Mouse (Mus musculus) kidney, adult 8-10 months (tissue): Measurements from ENCODE around the gene Atp2c2.
A peak's percentile ranks its signal among the peaks of the same experiment; 100 is the strongest.

Experiments used
- DNase-seq, 2 experiments: peaks; one replicate each; pipeline ENCODE4 v3.0.0; 2022

The Atp2c2 gene

DNA sequence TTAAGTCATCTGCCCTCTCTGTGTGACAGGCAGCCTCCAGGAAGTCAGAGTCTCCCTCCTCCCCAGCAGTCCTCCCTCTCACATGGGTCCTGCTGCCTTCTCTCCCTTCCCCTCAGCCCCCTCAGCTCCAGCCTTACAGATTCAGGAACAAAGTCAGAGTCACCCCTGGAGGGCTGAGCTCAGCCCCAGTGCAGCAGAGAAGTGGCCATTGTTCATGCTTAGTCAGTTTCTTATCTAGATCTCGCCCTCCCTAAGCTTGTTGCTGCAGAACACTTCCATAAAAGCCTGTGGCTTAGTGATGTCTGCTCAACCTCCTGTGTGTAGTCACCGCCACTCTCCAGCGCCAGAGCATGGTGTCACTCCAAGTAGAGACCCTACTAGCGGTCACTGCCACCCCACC lies 44.8 kb downstream of the Atp2c2 start:
- DNase-seq, result no peak

DNA sequence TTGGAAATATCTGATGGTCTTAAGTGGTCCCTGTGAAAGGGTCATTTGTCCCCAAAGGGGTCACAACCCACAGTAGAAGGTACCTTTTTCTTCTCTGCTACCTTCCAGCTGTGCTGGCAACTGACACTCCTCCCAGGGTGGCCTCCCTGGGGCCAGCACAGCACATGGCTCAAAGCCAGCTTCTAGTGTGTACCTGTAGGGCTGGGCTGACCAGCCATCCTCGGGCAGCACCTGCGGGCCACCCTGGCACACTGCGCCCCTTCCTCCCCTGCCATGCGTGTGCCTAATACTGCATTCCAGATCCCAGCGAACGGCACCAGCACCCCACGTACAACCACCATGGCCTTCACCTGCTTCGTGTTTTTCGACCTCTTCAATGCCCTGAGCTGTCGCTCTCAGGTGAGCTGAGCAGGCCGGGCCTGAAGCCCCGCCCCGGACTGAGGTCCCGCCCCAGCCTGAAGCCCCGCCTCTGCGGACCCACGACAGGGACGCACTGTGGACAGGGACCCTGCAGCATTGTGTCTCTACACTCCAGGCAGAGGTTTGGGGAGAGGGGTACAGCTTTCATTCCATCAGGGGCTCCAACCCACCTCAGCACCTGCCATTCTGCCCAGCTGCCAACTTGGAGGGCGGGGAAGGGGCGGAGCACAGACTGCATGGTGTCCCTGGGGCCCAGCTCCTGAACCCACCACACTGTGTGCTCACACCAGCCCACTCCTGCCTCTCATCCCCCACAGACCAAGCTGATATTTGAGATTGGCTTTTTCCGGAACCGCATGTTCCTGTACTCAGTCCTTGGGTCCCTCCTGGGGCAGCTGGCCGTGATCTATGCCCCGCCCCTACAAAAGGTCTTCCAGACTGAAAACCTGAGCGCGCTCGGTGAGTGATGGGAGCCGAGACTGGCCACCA lies 55.7 kb downstream of the Atp2c2 start:
- DNase-seq, result peak in 1 of 2 experiments; percentile 41

DNA sequence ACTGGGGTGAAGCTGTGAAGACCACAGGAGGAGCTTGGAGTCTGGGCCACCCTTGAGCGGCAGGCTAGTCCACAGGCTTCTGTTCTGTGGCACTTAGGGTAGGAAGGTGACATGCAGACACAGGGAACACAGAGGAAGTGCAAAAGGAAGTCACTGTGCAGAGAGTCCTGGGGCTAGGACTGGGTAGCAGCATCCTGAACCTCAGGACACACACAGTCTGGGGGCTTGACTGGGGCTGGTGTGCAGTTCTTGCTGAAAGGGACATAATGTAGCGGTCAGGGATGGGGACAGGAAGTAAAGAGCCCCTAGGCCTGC lies 56.3 kb downstream of the Atp2c2 start:
- no peak for DNase-seq

DNA sequence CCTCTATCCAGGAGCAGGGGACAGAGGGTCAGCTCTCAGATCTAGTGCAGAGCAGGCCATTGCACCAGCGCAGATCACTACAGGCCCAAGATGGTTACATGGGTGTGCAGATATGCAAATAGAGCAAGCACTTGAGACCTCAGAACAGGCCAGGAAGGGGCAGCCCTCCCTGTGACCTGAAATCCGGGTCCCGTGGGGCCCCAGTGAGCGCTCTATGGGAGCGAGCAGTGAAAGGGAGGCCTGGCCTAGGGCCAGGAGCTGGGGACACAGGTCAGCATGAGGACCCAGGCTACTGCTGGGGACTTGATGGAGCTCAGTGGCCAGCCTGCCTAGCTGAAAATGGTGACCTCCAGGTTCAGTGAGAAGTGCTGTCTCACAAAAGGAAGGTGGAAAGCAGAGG lies 56.7 kb downstream of the Atp2c2 start:
- DNase-seq, result no peak

DNA sequence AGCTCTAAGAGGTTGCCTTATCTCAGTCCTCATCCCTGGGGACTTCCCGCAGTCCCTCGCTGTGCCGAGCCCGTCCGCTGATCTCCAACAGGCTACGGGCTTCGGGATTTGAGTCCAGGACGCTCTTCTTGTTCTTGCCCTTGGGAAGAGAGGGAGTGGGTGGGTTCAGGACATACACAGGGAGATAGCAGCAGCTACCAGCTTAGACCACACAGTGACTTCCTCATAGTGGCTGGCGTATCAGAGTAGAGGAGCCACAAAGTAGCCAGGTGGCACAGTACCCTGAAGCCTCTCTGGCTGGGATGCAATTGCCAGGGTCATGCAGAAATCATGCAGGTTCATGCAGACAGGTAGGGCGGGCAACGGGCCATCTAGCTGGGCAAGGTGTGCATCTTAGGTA lies 61.9 kb downstream of the Atp2c2 start:
- no peak for DNase-seq

DNA sequence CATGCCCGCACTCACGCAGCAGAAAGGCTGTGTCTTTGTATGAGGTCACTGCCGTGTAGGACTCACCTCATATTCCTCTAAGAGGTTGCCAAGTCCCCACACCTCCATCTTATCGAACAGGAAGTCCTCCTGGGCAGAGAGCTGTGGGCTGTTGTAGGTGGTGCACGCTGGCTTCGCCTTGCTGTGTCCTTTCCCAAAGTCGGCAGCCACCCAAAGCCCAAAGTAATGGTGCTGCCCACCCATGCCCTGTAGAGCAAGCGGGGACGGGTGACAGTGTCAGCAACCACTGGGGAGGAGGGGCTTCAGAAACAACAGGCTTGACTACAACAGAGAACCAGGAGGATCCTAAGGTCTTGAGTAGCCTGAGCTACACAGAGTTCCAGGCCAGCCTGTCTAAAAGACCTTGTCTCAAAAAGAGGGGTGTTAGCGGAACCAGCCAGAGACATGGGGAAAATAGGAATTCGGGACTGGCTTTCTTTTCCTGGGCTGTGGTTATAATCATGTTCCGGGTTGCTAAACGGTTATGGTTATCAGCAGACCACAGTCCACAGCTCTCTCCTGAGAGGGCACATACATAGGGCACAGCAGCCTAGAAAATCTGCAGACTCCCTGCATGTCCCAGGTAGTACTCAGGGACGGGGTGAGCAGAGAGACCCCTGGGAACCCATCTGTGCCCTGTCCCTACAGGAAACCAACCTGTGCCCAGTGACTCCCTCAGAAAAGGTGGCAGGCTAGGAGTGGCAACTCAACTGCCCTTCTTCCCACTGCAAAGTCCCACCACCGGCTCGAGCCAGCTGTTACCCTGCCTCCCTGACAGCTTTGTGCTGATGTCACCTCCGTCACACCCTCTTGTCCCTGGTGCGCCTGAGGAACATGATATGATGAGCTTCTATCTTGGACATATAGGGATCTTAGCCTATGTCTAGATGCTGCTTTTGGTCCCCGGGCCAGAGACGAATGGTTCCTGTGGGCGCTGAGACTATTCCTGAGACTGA lies 62.7 kb downstream of the Atp2c2 start:
- DNase-seq, result no peak

DNA sequence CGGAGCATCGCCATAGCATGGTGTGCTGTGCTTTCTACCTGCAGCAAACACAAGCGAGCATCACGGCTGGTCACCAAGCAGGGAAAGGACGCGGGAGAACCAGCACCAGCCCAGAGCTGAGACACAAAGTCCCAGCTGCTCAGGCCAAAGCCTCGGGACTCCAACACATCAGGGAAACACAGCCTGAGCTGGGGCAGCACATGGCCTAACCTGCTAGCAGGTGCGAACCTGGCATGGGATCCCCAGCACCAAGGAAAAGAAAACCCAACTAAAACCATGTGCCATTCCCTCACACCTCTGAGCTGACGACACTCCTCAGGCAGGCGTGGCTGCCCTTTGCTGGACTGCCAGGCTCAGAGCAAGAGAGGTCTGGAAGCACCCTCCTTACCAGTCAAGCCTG lies 65.5 kb downstream of the Atp2c2 start:
- no peak for DNase-seq

DNA sequence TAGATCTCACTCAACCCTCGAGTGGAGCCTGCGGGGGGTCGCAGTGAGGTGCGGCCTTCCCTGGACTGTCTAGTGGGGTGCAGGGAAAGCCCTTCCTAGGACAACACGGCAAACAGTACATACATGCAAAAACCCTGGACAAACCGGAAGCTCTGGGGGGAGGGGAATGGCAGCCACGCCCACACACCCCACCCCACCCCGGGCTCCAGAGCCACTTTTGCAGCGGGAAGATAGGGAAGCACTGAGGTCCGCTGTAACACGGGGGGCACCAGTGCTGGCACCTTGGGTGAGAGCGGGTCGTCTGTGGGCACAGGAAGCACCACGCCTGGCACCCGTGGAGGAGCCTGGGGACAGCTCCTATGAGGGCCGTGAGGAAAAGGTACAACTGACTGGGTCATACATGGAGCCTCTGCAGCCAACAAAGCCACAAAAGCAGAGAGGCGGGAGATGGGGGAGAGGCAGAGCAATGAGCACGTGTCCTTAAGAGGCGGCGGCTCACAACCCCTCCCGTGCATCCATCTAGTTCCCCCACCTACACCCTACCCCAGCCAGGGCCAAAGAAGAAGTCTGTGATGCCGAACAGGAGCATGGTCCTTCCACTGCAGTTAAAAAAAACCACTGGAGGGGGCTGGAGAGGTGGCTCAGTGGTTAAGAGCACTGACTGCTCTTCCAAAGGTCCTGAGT lies 66.1 kb downstream of the Atp2c2 start:
- DNase-seq, result no peak

DNA sequence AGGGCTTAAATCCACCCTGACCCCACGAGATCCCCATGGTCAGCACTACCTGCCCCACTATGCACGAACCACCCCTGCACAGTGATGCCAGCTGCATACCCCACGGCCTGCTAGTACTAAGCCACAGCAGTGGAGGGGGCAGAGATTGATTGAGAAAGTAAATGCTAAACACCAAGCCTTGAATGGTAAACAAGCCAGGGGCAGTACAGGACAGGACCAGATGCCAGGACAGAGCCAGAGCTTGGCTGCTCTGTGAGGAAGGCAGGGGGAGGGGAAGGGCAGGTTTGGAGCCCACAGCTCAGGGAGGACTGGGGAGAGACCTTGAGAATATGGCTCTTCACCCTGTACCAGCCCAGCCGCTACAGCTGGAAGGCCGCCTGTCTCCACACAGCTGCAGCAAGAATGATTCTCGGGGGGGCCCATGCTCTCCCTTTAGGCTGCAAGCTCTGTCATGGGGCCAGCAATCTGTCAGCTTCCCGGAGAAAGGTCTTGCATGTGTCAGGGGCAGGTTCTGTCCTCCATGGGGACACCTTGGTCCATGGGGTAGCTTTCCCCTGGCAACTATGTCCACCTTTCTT lies 76.9 kb downstream of the Atp2c2 start:
- DNase-seq, result no peak

DNA sequence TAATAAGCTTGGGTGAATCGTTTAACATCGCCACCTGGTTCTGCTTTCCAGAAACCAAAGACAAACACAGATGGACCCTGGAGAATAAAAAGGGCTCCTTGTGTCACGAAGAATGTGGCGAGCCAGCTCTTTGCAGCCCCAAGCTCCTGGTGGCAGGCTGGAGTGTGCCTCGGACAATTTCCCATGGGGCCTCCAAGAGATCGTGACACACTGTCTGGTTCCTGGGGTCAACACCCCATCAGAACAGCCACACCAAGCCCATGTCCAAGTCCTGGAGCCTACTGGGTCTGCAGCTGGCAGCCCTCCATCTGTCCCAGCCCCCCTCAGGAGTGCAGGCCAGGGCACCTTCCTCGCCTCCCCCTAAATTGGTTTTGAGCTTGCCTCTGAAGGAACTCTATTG lies 78.0 kb downstream of the Atp2c2 start:
- peak; percentile 28 to 34 for DNase-seq

DNA sequence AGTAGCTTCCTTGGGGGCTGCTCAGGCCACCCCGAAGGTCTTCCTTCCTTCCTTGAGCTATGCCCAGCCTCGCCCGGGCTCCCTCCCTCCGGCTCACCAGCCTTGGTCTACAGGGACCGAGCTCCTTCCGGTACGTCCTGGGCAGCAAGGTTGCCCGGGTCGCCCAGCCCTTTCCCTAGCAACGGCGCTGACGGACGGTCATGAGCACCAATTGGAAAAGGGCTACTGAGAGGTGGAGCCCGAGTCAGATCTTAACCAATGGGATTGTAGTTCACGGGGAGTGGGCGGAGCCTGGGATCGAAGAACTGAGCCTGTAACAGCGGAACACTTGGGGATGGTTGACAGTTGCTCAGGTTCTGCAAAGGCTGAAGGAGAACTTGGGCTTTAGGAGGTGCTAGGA lies 78.5 kb downstream of the Atp2c2 start, which contains the start of gene Tldc1:
TSS of gene Tldc1 (minus strand) at position 154 of the 400 bp plus-strand sequence.
- peak; percentile 99 to 100 for DNase-seq

DNA sequence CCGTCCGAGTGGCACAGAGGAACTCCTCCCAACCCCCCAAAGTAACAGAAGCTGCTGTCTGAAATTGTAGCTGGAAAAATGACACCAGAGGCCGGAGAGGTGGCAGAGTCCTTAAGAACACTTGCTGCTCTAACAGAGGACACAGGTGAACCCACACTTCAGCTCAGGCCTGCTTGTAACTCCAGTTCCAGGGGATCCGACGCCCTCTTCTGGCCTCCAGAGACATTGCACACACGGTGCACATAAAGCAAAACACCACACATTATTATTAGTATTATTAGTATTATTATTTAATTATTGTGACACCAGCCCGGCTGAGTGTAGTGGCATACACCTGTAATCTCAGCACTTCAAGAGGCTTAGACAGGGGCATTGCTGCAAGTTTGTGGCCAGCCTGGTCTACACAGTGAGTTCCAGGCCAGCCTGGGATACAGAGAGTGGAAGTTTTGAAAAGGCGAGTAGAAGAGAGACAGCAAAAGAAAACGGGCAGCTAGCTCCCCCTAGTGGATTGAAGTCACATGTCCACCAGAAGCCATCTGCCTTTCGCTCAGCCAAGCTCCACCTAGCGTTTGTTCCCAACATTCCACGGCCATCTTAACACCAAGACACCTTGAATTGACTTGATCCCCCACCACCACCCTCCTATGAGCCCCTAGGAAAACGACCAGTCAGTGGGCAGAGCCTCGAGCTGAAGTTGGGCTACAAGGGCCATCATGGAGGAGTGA lies 79.4 kb downstream of the Atp2c2 start:
- peak; percentile 83 to 90 for DNase-seq

DNA sequence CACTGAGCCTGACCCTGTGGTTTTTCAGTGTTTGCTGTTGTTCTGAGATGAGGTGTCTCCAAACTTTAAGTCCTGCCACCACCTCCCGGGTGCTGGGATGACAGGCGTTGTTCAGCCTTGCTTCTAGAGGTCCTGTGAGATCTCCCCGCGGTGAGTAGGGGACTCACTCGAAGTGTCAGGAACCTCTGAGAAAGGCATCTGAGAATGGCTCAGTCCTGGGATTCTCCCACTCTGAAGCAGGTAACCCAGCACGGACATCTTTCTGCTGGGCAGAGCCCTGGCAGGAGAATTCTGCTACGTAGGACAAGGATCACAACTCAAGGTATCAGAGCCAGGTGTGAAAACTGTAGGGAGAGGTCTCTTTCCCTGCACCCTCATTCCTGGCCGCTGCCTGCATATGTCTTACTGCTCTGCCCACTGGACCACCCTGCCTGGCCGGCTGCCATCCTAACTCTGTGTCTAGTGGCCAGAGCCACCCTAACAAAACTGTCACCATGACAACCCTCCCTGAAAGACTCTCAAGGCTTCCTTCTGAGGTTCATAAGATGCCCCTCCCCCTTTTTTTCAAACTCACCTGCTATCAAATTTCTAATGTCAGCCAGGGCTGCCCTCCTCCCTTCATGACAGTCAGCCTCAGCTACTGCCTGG lies 80.7 kb downstream of the Atp2c2 start:
- DNase-seq, result no peak

DNA sequence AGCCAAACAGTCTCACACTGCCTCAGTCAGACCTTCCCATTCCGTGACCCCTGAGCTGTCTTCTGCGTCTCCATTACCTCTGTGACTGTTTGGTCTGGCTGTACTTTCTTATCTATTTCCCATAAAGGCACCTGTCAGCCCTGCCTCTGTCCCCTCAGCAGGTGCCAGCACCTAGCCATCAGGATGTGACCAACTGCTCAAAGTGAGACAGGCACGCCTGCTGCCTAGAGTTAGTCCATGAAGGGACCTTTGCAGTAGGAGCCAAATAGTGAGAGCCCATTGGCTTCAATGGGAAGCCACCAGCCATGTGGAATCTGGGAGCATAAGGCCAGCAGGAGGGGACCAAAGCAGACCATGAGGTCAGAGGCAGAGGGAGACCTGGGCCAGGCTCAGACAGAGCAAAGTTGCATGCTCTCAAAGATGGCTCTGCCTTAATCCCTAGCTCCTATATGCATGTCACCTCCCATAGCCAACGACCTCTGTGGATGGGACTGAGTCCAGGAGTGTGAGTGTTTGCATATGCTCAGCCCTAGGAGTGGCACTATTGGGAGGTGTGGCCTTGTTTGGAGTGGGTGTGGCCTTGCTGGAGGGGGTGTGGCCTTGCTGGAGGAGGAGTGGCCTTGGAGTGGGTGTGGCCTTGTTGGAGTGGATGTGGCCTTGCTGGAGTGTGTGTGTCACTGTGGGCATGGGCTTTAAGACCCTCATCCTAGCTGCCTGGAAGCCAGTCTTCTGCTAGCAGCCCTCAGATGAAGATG lies 81.5 kb downstream of the Atp2c2 start:
- DNase-seq, result peak in 1 of 2 experiments; percentile 33

DNA sequence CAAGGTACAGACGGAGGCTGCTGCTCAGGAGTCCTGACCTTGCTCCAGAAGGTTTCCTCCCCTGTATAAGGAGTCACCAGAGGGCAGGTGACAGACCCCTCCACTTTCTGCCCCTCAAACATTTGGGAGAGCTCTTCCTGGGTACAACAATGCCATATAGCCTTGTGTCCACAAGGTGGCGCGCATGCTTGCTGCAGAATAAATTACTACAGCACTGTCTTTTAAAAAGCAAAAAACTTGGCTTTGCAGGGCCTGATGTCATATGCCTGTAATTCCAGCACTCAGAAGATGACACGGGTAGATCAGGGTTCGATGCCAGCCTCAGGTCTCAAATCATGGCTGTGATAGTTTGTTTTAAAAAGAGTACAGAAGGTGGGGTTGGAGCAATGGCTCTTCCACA lies 82.9 kb downstream of the Atp2c2 start:
- peak; percentile 64 to 79 for DNase-seq

DNA sequence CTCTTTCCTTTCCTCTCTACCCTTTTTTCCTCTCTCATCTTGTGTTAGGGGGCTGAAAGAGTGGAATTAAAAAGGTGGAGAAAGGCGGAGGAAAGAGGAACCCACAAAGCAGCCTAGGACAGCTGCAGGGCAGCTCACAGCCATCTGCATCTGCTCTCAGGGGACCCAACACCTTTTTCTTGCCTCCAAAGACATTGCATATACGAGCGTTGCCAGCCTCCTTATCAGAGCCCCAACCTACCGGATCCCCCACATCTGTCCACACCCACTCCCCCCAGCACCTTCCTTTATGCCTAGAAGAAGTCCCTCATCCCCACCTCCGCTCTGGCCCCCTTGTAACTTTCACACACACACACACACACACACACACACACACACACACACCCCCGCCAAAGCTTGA lies 83.8 kb downstream of the Atp2c2 start:
- no peak for DNase-seq

DNA sequence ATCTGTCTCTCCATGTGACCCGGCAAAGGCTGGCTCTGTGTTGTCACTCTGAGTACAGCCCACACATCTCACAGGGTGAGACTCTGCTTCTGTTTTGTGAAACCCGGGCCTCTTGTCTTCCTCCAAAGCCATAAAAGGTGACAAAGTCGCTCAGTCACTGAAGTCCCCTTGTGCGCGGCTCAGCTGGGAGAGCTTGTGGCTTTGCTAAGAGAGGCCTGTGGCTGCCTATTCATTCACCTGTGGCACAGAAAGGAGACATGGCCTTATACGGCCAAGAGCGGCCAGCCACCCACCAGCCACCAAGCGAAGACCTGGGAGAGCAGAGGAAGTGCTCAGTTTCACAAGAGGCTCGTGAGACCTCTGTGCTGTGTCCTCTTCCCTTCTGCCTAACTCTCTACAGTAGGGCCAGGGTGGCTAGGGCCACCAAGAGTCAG lies 84.3 kb downstream of the Atp2c2 start:
- DNase-seq, result no peak

DNA sequence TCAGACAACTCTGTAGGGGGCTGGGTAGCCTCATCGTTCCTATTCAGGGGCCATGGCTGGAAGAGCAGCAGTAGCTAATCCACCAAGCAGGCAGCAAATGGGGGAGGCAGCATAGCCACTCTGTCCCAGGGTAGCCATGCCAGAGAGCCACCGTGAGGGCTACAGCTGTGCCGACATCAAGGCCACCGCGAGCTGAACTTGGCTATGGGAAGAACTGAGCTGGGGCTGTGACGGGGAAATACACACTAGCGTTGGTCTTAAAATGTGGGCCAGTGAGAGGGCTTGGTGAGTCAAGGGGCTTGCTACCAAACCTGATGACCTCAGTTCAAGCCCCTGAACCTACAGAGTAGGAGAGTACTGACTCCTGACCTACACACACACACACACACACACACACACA lies 84.9 kb downstream of the Atp2c2 start:
- DNase-seq, result no peak

DNA sequence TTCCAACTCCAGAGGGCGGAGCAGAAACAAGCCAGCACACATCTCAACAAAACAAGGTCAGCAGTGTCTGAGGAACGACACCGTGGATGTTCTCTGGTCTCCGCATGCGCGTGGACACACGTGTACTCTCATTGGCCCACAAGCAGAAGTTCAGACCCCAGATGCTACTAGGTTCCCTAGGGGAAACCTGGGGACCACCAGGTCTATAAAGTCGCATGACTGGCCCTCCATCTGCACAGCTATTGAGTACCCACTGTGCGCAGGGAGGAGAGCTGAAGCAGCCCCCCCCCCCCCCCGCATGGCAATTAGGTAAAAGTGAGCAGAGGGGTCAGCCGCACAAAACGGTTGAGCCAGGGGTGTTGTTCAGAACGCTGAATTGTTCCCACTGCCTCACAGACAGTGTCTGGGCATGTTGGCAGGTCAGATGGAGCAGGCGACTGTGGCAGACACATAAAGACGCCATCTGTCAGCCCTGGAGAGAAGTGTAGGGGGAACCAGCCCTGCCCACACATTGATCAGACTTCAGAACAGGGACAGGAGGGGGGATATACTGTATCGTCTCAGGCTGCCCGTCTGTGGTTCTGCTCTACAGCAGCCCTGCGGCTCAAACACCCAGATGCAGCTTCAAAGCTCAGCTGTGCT lies 86.1 kb downstream of the Atp2c2 start:
- no peak for DNase-seq

DNA sequence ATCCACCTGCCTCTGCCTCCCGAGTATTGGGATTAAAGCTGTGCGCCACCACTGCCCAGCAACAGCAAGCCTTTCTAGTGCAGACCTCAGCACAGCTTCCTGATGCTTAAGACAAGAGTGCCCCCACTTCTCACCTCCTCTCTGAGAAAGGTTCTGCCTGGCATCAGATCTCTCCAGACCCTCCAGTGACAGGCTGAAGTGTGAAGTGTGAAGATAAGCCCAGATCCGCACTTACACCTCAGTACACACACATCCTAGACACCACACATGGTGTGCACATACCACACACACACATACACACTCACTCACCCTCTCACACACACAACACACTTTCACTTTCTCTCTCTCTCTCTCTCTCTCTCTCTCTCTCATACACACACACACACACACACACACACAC lies 87.1 kb downstream of the Atp2c2 start:
- no peak for DNase-seq
